Mouse (Mus musculus) adrenal gland, postnatal 10 days (tissue): ENCODE measurements around the gene Entpd1. TPM values are rescaled to one million over a fixed set of nuclear protein-coding genes. Genes with fewer than 3 reads are reported as not detected.

Experiments
- DNase-seq: peaks from one replicate; pipeline ENCODE4 v3.0.0; 2021; ENCODE audit warnings: mixed read lengths
- total RNA-seq, 2 experiments: library from RNA; stranded (reverse); gene quantifications; 2 replicates each; pipeline ENCODE4 v1.2.3; 2021

Gene Entpd1
- total RNA-seq, 2 experiments from 2014 or later, result 27.2 to 32.8 TPM

GRCm38 (mm10) chr19:40726148-40726547 is 114.0 kb downstream of the Entpd1 start:
- DNase-seq, result no peak

- DNase-seq, result no peak
These were observed 114.4 kb downstream of the Entpd1 start for GRCm38 (mm10) chr19:40726614-40727013.

- DNase-seq, result no peak
These were observed 116.0 kb downstream of the Entpd1 start for GRCm38 (mm10) chr19:40728213-40728612.

- DNase-seq, result peak; percentile 25
These were observed 116.7 kb downstream of the Entpd1 start for GRCm38 (mm10) chr19:40728732-40729420.

- DNase-seq, result no peak
These were observed 121.2 kb downstream of the Entpd1 start for GRCm38 (mm10) chr19:40733409-40733808.

GRCm38 (mm10) chr19:40733849-40734248 is 121.7 kb downstream of the Entpd1 start:
- no peak for DNase-seq

- DNase-seq, result peak; percentile 77
These were observed 124.7 kb downstream of the Entpd1 start for GRCm38 (mm10) chr19:40736680-40737512.

GRCm38 (mm10) chr19:40737613-40738012 is 125.4 kb downstream of the Entpd1 start:
- no peak for DNase-seq

GRCm38 (mm10) chr19:40738683-40739324 is 126.6 kb downstream of the Entpd1 start:
- no peak for DNase-seq

GRCm38 (mm10) chr19:40746603-40747002 is 134.4 kb downstream of the Entpd1 start:
- DNase-seq, result no peak

GRCm38 (mm10) chr19:40748559-40748958 is 136.4 kb downstream of the Entpd1 start, which contains the start of gene Cc2d2b:
Gene Cc2d2b (plus strand): TSS chr19:40748753.
- no peak for DNase-seq

GRCm38 (mm10) chr19:40754311-40754710 is 142.1 kb downstream of the Entpd1 start:
- DNase-seq, result peak; percentile 62

GRCm38 (mm10) chr19:40760071-40760470 is 147.9 kb downstream of the Entpd1 start:
- no peak for DNase-seq

- peak; percentile 18 for DNase-seq
These were observed 150.0 kb downstream of the Entpd1 start for GRCm38 (mm10) chr19:40762023-40762759.

- DNase-seq, result no peak
These were observed 155.0 kb downstream of the Entpd1 start for GRCm38 (mm10) chr19:40767189-40767588.

GRCm38 (mm10) chr19:40769341-40769770 is 157.2 kb downstream of the Entpd1 start:
- peak; percentile 5 for DNase-seq

- no peak for DNase-seq
These were observed 176.0 kb downstream of the Entpd1 start for GRCm38 (mm10) chr19:40788004-40788714.

GRCm38 (mm10) chr19:40788715-40789084 is 176.5 kb downstream of the Entpd1 start:
- no peak for DNase-seq
